Mouse (Mus musculus) lung, postnatal 14 days (tissue): Measurements from ENCODE around the gene Nsun6.

Experiments used
- DNase-seq: peaks from one replicate; pipeline ENCODE4 v3.0.0; 2021

Nsun6 gene

DNA sequence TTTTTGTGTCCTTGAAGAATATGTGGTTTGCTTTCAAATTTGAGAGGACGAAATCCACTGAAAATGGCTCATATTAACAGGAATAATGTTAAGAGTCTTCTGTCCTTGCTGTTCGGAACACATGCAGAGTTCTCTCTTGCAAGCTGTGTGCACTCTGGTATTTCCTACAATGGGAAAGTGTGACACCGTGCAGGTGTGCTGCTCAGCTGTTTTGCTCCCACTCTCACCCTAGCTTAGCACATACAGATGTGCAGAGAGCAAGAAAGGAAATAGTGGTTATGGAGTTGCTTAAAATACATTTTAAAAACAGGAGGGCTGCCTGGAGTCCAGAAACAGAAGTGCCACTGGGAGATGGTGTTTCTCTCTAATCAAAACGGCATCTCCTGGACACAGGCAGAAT, 65.5 kb downstream of the Nsun6 start:
- no peak for DNase-seq

- DNase-seq: no peak
These were observed 66.4 kb downstream of the Nsun6 start for GRCm38 (mm10) chr2:14988451-14988850.

DNA sequence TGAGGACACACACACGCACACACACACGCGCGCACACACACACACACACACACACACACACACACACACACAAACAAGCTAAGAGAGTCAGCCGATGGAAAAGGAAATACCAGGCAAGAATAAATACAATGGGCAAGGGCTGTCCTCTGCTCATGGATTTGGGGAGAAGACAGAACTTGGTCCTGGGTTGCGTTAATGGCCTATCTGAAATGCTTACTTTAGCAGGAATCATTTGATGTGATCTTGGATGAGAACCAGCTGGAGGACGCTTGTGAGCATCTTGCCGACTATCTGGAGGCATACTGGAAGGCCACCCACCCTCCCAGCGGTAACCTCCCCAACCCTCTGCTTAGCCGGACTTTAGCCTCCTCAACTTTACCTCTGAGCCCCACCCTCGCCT, 70.8 kb downstream of the Nsun6 start:
- no peak for DNase-seq

DNA sequence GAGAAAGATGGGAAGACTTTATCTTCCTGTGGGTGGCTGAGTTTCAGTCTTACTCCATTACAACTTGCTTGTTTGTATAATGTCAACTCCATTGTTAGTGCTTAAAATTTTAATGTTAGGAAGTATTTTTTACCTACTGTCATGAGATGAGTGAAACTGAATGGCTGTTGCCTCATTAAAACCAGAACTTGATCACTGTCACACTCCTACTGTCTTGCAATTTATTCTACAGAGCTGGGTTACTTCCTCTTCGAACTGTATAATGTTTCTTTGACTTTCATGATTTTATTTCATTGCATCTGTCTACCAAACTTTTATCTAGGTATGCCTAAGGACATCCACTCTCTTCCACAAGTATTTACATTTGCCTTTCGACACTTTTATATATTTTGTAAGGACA, 93.4 kb downstream of the Nsun6 start:
- DNase-seq: no peak

DNA sequence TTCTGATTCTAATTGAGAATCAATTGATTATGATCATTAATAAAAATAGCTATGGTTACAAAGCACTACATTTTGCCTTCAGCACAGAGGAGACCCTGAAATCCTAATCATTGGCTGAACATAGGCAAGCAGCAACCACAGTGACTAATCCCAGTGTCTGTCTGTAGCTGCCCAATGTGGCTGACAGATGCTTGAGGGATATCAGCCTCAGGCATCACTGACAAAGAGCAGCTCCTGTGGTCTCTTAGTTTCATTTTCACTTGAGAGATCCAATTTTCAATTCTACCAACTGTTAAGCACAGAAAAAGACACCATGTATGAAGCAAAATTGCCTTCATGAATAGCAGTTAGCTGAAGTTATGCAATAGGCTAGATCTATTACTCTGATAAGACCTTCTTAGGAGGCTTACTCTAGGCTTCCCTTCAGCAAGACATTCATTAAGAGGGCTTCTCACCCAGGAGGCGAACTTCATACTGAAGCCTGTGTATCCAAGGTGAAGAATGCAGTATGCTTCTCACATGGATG, 93.8 kb downstream of the Nsun6 start:
- no peak for DNase-seq

DNA sequence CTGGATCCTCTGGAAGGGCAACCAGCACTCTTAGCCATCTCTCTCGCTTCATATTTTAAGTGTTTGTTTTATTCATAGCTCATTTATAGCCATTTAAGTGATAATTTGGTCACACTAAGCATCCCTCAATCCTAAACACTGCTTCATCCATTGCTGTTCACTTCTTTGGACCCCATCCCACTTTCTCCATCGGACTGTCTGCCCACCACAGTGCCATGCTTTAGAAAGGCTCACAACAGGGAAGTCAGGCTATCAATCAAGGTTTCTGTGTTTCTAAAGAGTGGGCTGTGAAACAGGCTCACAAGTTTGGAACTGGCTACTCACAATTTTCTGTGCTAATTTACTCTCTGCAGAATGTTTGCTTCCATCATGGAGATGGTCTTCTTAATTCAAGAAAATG, 101.8 kb downstream of the Nsun6 start:
- no peak for DNase-seq
